Mouse (Mus musculus) heart, adult 8-10 months (tissue): Measurements from ENCODE around the gene Fam180a. TPM values are rescaled to one million over a fixed set of nuclear protein-coding genes. Genes with fewer than 3 reads are reported as not detected.

Source experiments
- DNase-seq: peaks from one replicate; pipeline ENCODE4 v3.0.0; 2022; ENCODE audit warnings: low spot score
- total RNA-seq, 4 experiments: library from RNA; stranded (reverse); gene quantifications; 2 replicates each; pipeline ENCODE4 v1.2.4; 2022

Fam180a gene
- total RNA-seq, 4 experiments from 2014 or later, result 0.44 to 0.62 (median 0.53) TPM

- no peak for DNase-seq
Observed at GRCm38 (mm10) chr6:35265580-35266278, 60.2 kb downstream of the Fam180a start.

Other genes starting within 250 kb of the Fam180a start
- 10 to 100 TPM; 19.6 to 23.9 (median 21.7) TPM for gene Cnot4, start 192.4 kb downstream of the Fam180a start, total RNA-seq
- 10 to 100 TPM; 14.5 to 18.2 (median 16.1) TPM for gene Nup205, start 148.7 kb downstream of the Fam180a start, total RNA-seq
- gene Slc13a4, start 18.0 kb downstream of the Fam180a start, total RNA-seq, result under 1 TPM in 2 of 4 experiments, not detected in 2; 0.14 to 0.37 TPM
- 10 to 100 TPM; 35.9 to 50.1 (median 40.3) TPM for gene Mtpn, start 213.7 kb upstream of the Fam180a start, total RNA-seq